Mouse (Mus musculus) layer of hippocampus, adult 2 months (tissue): ENCODE results near the gene Krtap24-1. TPM values are rescaled to one million over a fixed set of nuclear protein-coding genes. Genes with fewer than 3 reads are reported as not detected.
A peak's percentile ranks its signal among the peaks of the same experiment; 100 is the strongest.

Experiments
- DNase-seq, 2 experiments: peaks; one replicate each; pipeline ENCODE4 v3.0.0; 2022; ENCODE audit warnings: low spot score in 2 of 2
- H3K27ac ChIP-seq: fragments of 200-600 bp; 2 replicates; pipeline ENCODE4 v1.8.1; 2022
- H3K4me3 ChIP-seq: fragments of 200-600 bp; 2 replicates; pipeline ENCODE4 v1.8.1; 2022; ENCODE audit warnings: mild to moderate bottlenecking
- CTCF ChIP-seq: fragments of 200-600 bp; conservative IDR thresholded peaks from 2 replicates; pipeline ENCODE4 v1.8.1; 2022; ENCODE audit warnings: antibody characterized with exemption, mild to moderate bottlenecking, moderate library complexity
- long read RNA-seq, 2 experiments: library from polyadenylated mRNA; stranded (forward); transcript quantifications; one replicate each; pipeline ENCODE4 v2.0.0; 2021; ENCODE audit warnings: borderline mapping rate in 2 of 2
- total RNA-seq, 2 experiments: library from RNA; stranded (reverse); gene quantifications; 2 replicates each; pipeline ENCODE4 v1.2.3; 2021

The Krtap24-1 gene
- not detected for total RNA-seq
- long read RNA-seq, experiment 1: 0 reads
- long read RNA-seq, experiment 2: 0 reads

DNA sequence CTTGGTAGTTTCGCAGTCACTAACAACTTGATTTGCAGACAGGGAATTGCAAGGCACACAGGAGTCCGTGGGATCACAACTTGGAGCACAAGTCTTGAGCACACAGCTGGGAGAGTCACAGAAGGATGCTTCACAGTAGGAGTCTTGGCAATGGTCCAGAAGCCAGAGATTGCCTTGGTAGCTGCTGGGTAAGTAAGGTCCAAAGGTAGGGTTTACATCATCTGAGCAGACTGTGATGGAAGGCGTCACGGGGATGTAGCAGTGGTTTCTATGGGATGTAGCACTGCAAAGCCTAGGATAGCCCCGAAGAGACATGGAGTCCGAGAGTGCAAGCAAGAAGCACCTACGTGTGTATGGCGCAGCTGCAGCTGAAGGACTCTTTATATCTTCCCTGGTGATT lies at the start of gene Krtap24-1:
Gene Krtap24-1, minus strand, starts transcription at position 358 of the 400 bp plus-strand sequence.
- TF ChIP-seq CTCF: no peak
- H3K4me3 ChIP-seq: no peak within 1 kb of the TSS

DNA sequence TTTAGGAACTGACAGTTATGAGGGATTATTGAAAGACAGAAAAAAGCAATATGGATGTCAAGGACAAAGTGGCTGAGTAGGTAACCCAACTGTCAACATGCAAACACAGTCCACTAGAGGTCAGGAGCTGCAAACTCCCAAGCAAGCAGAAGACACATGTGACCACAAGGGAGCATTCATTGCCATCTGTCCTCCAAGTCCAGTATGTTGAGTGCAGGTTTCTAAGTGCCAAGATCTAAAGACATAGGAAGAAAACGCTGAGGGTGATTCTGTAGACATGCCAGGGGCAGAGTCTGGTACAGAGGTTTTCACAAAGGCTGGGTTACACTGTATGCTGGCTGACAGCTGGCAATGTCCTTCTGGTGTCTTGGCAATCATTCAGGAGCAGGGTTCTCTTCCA lies 45.3 kb upstream of the Krtap24-1 start:
- peak; percentile 32; the same call in 1 of the 2 replicates for TF ChIP-seq CTCF
- DNase-seq: no peak
- Histone ChIP-seq H3K4me3 (no peak overlapping the region), H3K27ac (no peak overlapping the region)

More for the DNA sequence above, at the start of gene Krtap24-1:
- H3K27ac ChIP-seq: no peak within 1 kb of the TSS
- no peak for DNase-seq

DNA sequence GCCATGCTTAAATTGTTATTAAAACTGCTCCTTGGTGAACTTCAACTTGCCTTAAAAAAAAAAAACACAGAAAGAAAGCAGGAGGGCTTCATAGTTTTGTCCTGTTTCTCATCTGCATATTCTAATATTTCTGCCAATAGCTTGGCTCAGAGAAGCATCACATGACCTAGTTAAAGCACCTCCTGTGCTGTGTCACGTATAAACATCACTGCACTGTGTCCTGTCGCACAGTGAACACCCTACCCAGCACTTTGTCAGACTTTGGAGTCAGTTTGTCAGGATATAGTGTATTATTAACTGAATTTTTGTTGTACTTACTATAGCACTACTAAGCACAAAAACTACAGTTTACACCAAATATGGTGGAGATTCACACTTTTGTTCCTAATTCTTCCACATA lies 39.9 kb upstream of the Krtap24-1 start:
- Histone ChIP-seq H3K27ac (no peak overlapping the region), H3K4me3 (no peak overlapping the region)
- DNase-seq: no peak
- no peak for TF ChIP-seq CTCF

DNA sequence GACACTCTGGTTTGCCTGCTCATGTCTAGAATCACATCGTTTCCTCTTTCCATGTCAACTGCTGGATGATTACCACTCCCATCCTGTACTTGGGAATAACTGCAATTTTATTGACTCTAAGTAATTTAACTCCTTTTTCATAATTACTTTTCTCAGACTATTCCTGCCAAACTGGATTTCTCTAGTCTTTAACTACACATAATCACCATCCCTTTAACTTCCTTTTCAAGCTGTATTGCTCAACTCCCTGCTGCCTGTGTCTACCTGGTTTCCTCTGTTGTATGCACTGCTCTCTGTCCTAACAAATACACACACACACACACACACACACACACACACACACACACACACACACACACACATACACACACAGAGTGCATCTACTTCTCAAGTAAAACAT lies 39.0 kb upstream of the Krtap24-1 start:
- Histone ChIP-seq H3K27ac (no peak overlapping the region), H3K4me3 (no peak overlapping the region)
- no peak for DNase-seq
- no peak for TF ChIP-seq CTCF

DNA sequence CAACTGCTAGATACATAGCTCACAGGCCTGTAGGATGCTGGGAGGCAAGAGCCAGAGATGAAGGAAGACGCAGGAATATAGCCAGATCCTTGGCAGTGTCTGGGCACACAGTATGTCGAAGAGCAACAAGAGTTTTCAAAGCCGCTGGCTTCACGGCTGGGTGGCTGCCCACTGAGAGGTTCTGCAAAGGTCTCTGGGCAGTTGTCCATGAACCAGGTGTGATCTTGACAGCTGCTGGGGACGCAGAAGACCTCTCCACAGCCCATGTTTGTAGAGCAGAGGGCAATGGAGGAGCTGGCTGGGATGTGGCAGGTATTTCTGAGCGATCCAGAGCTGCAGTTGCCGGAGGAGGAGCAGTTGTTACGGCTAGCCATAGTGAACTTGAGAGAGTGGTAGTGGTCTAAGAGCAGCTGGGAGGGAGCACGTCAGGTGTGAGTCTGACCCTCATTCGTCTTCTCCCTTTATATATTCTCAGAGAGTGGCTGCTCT lies 35.3 kb upstream of the Krtap24-1 start, which contains the start of gene Krtap26-1:
Gene Krtap26-1, minus strand, starts transcription at position 439 of the 489 bp plus-strand sequence.
- no peak for DNase-seq
- no peak within 1 kb of the TSS for H3K27ac ChIP-seq
- TF ChIP-seq CTCF: no peak
- H3K4me3 ChIP-seq: no peak within 1 kb of the TSS

DNA sequence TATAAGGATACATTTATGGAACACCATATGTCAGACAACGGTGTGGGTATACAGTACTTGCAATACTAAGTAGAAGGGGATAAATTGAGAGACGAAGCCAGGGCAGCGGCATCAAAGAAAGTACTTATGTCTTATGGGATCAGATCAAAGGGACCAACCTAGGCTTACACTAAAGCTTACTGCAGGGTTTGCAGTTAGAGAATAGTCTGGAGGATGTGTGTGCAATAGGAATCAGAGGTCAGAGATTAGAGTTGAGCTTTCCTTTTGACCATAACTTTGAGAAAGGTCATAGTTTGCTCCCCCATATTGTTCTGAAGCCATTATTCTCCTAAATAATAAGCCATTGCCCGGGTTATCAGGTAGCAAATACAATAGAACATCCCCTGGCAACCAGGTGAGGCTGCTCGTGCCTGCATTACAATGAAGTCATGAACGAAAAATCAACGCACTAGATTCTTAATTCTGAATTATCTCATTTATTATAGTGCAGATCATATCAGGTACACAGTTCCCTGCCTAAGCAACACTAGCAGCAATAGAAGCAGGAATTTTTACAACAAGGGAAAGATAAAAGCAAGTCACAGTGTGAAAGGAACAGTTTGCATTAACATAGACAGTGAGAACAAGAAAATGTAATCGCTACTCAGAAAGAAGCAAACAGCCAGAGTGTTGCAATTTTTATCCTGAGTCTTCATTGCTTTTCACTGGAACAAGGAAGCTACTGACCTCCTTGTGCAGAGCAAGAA lies 34.5 kb upstream of the Krtap24-1 start:
- TF ChIP-seq CTCF: no peak
- DNase-seq: no peak
- no peak overlapping the region for H3K4me3 ChIP-seq
- no peak overlapping the region for H3K27ac ChIP-seq

DNA sequence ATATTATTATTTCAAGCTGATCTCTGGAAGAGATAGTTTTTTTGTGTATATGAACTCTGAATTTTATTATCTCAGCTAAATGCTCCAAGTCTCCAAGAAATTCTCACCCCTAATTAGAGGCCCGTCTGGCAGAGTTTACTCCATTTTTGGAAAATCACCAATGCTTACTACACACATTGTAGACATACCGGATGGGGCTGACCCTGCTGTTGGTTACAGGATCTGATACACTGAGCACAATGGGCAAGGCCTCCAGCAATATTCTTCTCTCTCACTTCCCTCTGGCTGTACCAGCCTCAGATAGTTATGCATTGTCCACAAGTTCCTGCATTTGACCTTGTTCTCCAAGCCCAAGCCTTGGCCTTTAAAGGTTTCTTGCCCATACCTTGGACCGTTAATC lies 28.0 kb upstream of the Krtap24-1 start:
- no peak for TF ChIP-seq CTCF

DNA sequence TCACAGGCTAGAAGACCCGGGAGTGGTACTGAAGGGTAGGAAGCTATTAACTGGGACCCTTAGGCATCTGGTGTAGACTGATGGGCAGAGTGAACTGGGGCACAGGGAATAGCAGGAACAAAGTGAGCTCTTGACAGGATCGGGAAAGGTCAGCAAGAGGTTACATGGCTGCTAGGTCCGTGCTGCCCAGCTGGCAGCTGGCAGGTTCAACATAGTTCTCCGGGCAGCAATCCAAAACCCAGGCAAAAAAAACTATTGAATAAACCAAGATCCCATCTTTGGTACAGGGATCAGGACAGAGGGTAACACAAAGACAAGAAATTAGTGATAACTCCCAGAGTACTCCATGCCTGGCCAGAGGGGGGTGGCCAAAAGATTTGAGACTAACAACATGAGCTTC lies 23.1 kb upstream of the Krtap24-1 start:
- H3K27ac ChIP-seq: no peak overlapping the region
- DNase-seq: no peak
- no peak for TF ChIP-seq CTCF
- no peak overlapping the region for H3K4me3 ChIP-seq

More for the DNA sequence above, 28.0 kb upstream of the Krtap24-1 start:
- no peak overlapping the region for H3K4me3 ChIP-seq
- no peak for DNase-seq
- no peak overlapping the region for H3K27ac ChIP-seq

DNA sequence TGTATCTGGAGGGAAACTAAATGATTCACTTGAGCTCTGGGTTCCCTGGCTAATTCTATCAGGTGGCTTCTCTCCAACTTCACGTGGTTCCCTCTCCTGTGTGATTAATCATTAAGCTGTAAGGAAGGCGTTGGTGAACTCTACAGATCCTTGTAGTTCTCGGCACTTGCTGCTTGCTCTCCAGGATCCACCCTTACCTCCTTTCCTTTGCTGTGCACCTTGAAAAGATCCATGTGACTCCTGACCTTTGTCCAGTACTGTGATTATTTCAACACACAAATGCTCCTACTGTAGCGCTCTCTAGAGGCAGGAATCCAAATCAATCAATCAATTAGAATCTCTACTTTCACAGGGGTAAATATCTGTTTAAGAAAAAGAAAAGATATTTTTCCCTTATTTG lies 19.4 kb upstream of the Krtap24-1 start:
- no peak overlapping the region for H3K4me3 ChIP-seq
- no peak overlapping the region for H3K27ac ChIP-seq
- no peak for DNase-seq
- no peak for TF ChIP-seq CTCF

DNA sequence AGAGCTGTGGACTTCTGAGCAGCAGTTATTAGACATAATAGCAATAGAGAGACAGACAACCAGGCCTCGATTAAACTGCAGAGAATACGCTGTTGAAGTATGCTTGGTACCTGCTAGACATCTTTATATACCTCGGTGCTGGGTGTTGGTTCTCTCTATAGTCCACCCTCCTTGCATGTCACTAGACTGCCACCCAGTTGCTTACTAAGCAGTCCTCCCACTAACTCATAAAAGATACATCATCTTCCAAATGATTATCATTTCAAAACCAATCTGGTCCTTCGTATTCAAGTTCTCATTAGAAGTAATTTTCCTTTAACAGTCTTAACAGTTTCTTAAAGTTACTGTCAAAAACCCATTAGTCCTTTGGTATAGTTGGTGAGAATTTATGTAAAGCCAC lies 15.5 kb upstream of the Krtap24-1 start, which contains the start of gene 2310079G19Rik:
Gene 2310079G19Rik, minus strand, starts transcription at position 101 of the 400 bp plus-strand sequence.
- TF ChIP-seq CTCF: no peak
- no peak within 1 kb of the TSS for H3K27ac ChIP-seq
- no peak within 1 kb of the TSS for H3K4me3 ChIP-seq
- no peak for DNase-seq

DNA sequence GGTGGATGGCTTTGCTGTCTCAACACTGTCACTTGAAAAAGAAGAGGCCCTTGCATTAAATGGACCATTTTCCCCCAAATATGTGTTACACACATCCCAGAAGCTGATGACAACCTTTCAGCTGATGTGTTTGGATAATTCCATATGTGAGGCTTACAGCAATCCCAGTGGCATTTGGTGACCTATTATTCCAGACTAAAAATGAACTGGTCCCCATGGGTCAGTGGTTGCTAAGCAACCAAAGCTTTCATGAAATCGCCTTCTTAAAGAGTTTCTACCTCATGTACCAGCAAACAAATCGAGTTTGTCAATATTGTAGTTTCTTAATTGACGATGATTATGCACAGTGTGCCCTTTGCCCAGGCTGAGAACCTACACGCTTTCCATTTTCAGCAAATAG lies 633 bp upstream of the Krtap24-1 start:
- no peak overlapping the region for H3K4me3 ChIP-seq
- H3K27ac ChIP-seq: no peak overlapping the region
- TF ChIP-seq CTCF: no peak
- DNase-seq: no peak

DNA sequence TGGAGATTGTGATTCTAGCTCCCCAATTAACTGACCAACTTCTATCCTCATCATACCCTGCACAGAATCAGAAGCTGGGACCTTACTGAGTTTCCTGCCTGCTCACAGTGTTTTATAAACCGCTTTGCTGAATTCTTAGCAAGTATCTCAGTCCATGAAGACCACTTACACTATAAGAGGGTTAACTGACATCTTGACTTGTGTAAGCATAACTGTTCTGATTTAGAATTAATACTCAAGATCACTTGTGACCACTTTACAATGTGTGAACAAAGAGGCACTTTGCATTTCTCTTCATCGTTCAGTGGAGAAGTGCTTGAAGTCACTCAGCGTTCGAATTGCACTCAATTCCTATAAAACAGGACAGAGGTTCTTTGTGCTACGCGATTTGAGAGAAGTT lies 7.5 kb downstream of the Krtap24-1 start:
- Histone ChIP-seq H3K27ac (no peak overlapping the region), H3K4me3 (no peak overlapping the region)
- TF ChIP-seq CTCF: no peak
- DNase-seq: no peak

DNA sequence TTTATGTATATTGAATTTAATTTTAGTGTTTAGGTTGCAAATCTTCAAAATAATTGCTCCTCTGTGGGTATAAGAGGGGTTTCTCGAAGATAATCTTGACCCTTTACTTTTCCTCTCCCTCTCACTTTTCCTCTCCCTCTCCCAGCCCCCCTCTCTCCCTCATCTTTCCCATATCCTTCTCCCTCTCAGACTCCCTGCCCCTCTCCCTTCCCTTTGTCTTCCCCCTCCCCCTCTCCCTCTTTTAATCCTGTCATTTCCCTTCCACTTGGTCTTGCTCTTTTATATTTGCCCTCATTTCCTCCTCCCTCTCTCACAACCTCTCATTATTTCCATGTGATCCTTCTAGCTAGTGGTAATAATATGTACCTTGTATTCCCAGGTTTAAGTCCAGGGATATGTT lies 9.6 kb downstream of the Krtap24-1 start:
- H3K4me3 ChIP-seq: no peak overlapping the region
- DNase-seq: no peak

DNA sequence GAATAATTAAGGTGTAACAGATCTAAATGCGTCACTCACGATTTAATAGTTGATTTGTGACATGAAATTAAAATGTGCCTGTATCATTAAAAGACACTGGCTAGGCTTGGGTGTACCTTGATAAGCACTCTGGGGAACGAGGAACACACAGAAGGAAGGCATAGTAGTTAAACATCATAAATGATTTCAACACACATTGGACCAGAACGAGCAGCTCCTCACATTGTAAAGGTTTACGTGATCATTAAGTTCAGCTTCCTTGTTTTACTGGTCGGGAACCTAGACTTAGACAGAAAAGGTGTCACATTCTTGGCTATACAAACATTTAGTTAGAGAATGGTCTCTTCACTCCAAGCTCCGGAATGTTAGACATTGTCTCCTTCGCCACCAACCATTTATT lies 11.8 kb downstream of the Krtap24-1 start:
- Histone ChIP-seq H3K27ac (no peak overlapping the region), H3K4me3 (no peak overlapping the region)
- no peak for TF ChIP-seq CTCF
- no peak for DNase-seq

More for the DNA sequence above, 9.6 kb downstream of the Krtap24-1 start:
- TF ChIP-seq CTCF: no peak
- H3K27ac ChIP-seq: no peak overlapping the region
